Mouse (Mus musculus) kidney, postnatal 4 days (tissue): ENCODE measurements at regions not wholly inside any gene's neighbourhood (a gene's known extent, or its start where the extent isn't known, plus 50 kb on each side); places are given as distances from the start of the nearest gene placed in this dataset.

Source experiments
- DNase-seq, 2 experiments: peaks; one replicate each; pipeline ENCODE4 v3.0.0; 2021; ENCODE audit warnings: mixed read lengths in 2 of 2

- no peak for DNase-seq
These were observed 146.7 kb downstream of the Pax3 start for GRCm38 (mm10) chr1:78050231-78050630.

GRCm38 (mm10) chr1:78032336-78032735, 164.6 kb downstream of the Pax3 start:
- no peak for DNase-seq

DNA sequence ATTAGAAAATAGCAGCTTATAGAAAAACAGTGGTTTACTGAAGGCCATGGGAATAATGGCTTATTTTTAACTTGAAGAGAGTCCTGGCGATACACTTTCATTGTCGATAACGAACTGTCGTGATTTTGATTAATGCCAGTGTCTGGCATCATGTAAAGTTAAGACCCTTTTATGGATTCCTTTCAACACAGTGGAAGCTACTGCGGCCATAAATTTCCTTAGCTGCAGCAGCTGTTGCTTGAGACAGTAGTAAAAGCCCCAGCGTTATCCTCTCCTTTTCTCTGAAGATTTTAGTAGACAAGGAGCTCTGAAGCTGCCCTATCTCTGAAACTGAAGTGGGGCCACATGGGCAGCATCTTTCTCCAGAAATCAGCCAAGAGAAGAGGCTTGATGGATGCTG, 175.2 kb downstream of the Pax3 start:
- no peak for DNase-seq

DNA sequence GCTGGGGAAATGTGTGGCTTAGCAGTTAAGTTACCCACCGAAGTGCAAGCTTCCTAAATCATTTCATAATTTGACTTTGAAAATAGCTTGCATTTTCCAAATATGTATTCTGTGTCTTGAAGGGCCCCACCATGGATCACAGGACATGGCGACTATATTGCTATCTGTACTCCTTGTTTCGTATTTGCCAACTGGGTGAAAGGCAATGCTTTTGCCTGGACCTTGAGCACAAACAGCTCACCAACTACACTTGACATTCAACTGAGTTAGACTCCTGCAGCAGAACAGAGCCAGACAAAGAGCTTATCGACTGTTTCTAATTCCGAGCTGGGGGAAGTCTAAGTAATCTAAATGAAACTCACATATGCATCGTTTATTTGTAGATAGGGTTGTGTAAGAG, 175.9 kb downstream of the Pax3 start:
- no peak for DNase-seq

- DNase-seq, result no peak
These were observed 178.9 kb downstream of the Pax3 start for GRCm38 (mm10) chr1:78017949-78018617.

- no peak for DNase-seq
These were observed 180.2 kb downstream of the Pax3 start for GRCm38 (mm10) chr1:78016541-78017267.

DNA sequence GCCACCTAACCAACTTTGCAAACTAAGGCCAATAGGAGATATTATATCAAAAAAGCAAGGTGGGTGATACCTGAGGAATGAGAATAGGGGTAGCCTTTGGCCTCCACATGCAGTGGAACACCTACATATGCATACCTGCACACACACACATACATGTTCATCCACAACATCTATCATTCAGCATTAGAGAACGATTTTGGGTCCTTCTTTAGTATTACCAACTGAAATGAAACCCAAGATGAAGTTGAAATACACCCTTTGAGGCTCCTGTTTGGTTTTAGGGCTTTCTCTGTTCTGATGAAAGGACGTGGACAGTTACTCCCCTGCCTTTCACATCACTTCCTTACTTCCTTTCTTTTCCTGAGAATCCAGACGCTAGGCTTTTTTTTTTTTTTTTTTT, 180.9 kb downstream of the Pax3 start:
- no peak for DNase-seq

- DNase-seq, result no peak
These were observed 183.5 kb downstream of the Pax3 start for GRCm38 (mm10) chr1:78013396-78013795.

DNA sequence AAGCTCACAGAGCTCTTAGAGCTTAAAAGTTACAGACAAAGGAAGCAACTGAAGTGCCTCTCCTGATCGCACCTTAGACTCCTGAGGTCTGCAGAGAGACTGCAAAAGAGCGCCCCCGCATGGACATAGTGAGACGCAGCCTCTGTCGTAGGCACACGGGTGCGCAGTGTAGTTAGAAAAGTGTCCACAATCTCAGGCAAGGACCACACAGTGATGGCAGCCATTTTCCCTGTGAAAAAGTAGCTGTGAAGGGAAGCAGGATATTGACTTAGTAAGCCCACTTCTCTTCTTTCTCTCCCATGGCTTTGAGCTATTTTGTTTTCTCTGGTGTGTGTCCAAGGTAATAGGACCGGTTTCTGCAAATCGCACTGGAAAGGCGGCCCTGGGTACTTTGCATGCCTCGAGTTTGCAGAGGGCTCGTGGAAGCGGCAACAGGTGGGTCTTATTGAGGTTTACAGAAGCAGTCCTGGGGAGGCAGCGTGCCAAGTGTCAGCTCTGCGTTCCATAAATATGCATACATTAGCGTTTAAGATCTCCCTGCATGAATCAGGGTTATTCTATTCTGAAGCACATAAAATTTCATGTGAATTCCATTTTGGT, 188.0 kb downstream of the Pax3 start:
- peak; percentile 54 to 68 for DNase-seq

DNA sequence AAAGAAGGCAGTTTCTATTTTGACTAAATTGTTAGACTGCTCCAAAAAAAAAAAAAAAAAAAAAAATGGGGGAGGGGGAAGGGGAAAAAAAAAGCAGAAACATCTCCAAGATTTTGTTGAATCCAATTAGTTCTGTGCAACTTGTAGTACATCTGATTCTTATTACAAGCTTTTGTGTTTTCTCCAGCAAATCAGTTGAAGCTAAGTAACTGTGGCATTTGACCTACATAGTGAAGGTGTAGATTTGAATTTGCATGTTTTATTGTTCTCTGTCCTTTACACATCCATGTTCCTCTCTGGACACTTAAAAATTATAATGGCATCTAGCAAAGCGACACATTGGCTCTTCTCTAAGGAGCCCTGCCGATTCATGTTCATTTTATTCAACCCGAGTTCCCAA, 192.6 kb downstream of the Pax3 start:
- no peak for DNase-seq

GRCm38 (mm10) chr1:77998727-77999126, 198.2 kb downstream of the Pax3 start:
- DNase-seq, result no peak

DNA sequence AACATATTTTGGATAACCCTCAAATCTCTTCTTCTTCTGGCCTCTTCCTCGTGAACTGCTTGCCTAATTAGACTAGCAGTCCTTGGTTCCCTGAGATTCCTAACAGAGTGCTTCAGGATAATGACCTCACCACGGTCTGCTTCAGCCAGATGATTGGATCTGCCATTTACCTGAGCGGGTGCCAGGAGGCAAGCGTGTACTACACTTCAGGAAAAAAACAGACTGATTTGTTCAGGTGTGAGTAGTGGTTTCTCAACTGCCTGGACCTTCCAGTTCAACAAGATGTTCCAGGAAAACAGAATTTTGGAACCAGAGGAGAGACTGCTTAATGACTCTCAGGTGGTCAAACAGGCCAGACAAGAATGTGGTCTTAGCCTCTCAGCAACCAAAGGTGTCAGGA, 215.4 kb downstream of the Pax3 start:
- no peak for DNase-seq

DNA sequence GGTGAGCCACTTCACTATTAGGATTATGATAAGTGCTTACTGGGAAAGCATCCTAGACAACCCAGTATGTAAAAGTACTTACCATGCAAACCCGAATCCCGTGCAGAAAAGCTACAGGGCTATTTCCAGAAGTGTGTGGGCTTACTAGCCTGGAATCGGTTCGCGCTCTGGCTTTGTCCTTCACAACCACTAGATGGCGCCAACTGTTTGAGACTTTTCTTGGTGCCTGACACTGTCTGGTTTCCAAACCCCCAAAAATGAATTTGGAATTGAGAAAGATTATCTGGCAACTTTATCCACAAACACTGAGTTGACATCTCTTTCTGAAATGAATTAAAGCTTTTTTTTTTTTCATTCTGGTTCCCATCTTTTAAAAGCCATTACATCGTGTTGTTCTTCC, 218.2 kb downstream of the Pax3 start:
- DNase-seq, result peak; percentile 74 to 77

- DNase-seq, result no peak
These were observed 221.0 kb downstream of the Pax3 start for GRCm38 (mm10) chr1:77975941-77976340.

- peak; percentile 79 to 84 for DNase-seq
These were observed 224.6 kb downstream of the Pax3 start for GRCm38 (mm10) chr1:77972301-77972717.

DNA sequence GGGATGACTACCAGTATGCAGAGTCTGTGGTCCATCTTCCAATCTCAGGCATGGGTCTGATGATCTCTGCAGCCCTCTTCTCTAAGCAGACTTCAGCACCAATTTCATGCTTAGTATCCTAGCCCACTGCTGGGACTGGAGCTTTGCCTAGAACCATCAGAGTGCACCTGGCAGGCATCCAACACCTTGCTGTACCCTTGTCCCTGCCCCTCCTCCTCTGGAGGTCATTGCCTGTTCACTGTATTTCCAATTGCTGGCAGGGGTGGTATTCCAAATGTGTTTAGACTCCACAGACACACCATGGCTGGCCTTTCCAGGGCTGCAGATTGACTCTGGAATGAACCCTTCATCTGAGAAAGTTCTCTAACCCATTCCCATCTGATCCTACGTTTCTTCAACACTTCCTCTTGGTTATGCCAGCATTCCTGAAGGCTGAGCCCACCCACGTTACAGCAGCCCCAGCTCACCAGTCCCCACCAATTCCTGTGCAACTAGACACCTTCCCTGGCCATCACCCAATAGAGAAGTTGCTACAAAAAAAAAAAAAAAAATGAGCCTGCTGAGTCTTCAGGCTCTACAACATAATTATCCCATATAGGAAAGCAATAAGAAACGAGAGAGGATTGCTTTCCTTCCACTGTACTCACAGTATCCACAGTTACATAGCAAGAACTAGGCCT, 232.1 kb downstream of the Pax3 start:
- peak; percentile 52 to 59 for DNase-seq

DNA sequence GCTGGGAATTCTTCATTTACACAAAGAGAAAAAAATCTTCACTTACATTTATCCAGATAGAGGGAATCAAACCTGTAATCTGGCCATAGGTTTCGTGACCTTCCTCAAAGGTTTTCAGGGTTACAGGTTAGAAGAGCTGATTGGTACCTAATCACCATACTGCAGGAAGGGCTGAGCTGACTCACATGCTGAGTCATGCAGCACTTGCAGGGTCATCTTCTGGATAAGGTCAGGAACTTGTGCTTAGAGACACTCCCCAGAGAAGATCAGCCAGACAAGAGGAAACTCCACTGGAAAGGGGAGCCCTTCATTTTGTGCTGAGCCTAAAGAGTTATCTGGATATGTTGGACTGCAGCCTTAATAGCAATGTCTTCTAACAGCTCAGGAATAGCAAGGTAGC, 237.6 kb downstream of the Pax3 start:
- no peak for DNase-seq

GRCm38 (mm10) chr1:77957156-77957767, 239.7 kb downstream of the Pax3 start:
- DNase-seq, result no peak

DNA sequence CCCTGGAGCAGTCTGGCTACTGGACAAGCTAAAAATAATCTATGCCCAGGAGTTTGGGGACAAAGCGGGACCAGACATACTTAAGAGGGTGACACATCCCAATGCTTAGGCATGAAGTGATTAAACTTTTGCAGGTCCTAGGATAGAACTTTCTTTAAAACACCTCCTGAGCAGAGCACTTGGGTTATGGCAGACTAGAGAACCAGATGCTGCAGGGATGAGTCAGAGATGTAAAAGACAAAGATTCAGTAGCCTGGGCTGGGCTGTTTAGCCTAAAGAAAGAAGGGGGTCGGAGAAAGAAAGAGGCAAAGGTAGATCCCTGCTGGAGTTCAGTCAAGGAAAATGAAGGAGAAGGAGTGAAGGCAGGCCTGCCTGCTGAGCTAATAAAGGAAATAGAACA, 249.0 kb downstream of the Pax3 start:
- DNase-seq, result no peak

DNA sequence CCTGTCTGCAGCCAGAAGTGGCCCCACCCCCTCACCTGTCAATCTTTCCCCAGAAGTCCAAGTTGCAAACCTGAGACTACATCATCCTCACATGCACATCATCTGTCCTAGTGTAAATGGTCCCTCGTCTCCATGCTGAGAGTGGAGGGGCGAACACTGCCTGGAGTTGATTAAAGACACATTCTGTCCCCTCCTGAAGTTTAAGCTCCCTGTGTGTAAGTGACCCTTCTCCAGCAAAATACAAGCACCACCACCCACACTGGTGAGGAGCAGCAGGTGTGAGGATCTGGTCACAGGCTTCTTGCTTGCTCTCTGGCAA, 252.6 kb downstream of the Pax3 start:
- no peak for DNase-seq

DNA sequence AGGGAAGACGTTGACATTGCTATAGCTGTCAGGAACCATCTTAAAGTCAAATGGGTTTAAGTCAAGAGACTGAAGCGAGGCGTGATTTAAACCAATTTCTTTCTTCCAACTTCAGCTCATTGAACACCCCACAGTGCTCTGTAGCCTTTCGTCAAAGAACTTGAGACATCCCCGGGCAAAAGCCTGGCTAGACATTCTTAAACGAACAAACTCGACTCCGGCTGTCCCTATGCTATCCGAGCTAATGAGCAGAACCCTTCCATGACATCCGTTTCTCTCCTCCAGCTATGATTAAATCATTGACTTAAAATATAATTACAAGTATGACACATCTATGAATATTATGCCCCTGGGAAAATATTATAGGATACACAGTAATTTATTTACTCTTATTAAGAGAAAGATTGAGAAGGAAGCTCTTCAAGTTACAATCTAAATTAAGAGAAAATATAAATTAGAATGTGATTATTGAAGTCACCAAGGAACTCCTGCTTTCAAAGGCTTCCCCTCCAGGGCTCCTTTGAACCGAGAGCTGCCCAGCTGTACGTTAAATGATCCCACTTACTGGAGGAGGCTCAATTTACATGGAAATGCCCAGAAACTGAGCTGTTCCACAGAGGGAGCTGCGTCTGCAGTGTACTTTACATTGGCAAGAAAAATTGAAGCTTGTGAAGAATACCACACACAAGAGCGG, 253.2 kb downstream of the Pax3 start:
- no peak for DNase-seq

GRCm38 (mm10) chr1:77943101-77943500, 253.8 kb downstream of the Pax3 start:
- peak in 1 of 2 experiments; percentile 25 for DNase-seq
